Mouse (Mus musculus) CH12.LX (cell line): Measurements from ENCODE around the gene Mink1. TPM values are rescaled to one million over a fixed set of nuclear protein-coding genes. Genes with fewer than 3 reads are reported as not detected.

Source experiments
- DNase-seq: peaks from one replicate; pipeline ENCODE4 v3.0.0-alpha.2; 2013; ENCODE audit errors: extremely low read depth
- H3K27ac ChIP-seq: 2 replicates; pipeline ENCODE4 v1.5.1; 2012; ENCODE audit warnings: low read depth, mild to moderate bottlenecking, control low read depth, moderate library complexity; ENCODE audit not compliant: insufficient read depth
- H3K27me3 ChIP-seq: replicated peaks from 2 replicates; pipeline ENCODE3; 2012; ENCODE audit warnings: inconsistent platforms
- H3K36me3 ChIP-seq, 2 experiments: replicated peaks in 1 of 2; 2 replicates each; pipeline versions ENCODE3 to v1.6.1; 2012; ENCODE audit warnings: inconsistent platforms in 1 of 2, low read length in 1 of 2, mild to moderate bottlenecking in 1 of 2, mixed read lengths in 1 of 2, moderate library complexity in 1 of 2; ENCODE audit not compliant: control insufficient read depth in 1 of 2, insufficient read depth in 1 of 2
- H3K4me1 ChIP-seq, 2 experiments: 2 replicates each; pipeline ENCODE4 v1.6.1; 2012; ENCODE audit warnings: inconsistent platforms in 1 of 2, moderate library complexity in 1 of 2; ENCODE audit not compliant: insufficient read depth in 2 of 2, control insufficient read depth in 1 of 2
- H3K4me2 ChIP-seq: 2 replicates; pipeline ENCODE4 v1.6.1; 2012; ENCODE audit warnings: low read depth, mild to moderate bottlenecking, control low read depth; ENCODE audit not compliant: poor library complexity, insufficient read depth, severe bottlenecking
- H3K4me3 ChIP-seq, 3 experiments: fragments of 150-350 bp in 1 of 3; sonication (generic) in 1 of 3; replicated peaks in 1 of 3; 2 replicates each; pipeline versions ENCODE3 to v1.5.1; 2011 to 2012; ENCODE audit warnings: low read depth in 2 of 3, low read length in 2 of 3, mild to moderate bottlenecking in 2 of 3, moderate library complexity in 2 of 3, control low read depth in 1 of 3, improper control_type of control experiment in 1 of 3, inconsistent platforms in 1 of 3, mixed read lengths in 1 of 3; ENCODE audit not compliant: poor library complexity in 1 of 3
- H3K79me2 ChIP-seq: replicated peaks from 2 replicates; pipeline ENCODE4 v1.6.1; 2012; ENCODE audit warnings: mild to moderate bottlenecking, moderate library complexity; ENCODE audit not compliant: control insufficient read depth, poor library complexity, insufficient read depth, severe bottlenecking; ENCODE audit errors: extremely low read depth
- H3K9ac ChIP-seq: 2 replicates; pipeline ENCODE4 v1.6.1; 2012; ENCODE audit warnings: low read depth, mild to moderate bottlenecking, control low read depth, moderate library complexity; ENCODE audit not compliant: insufficient read depth
- H3K9me3 ChIP-seq: replicated peaks from 2 replicates; pipeline ENCODE3; 2012; ENCODE audit warnings: low read length, inconsistent platforms, mixed read lengths
- BHLHE40 ChIP-seq: IDR thresholded peaks from 2 replicates; pipeline ENCODE4 v1.6.1; 2011; ENCODE audit warnings: mild to moderate bottlenecking, low read depth, low read length, improper control_type of control experiment
- CHD1 ChIP-seq: IDR thresholded peaks from 2 replicates; pipeline ENCODE4 v1.6.1; 2012; ENCODE audit warnings: low read depth, low read length, improper control_type of control experiment, inconsistent platforms
- CTCF ChIP-seq, 2 experiments: IDR thresholded peaks in 1 of 2; conservative IDR thresholded peaks in 1 of 2; 2 replicates each; pipeline ENCODE4 v1.5.1; 2011 to 2012; ENCODE audit warnings: low read depth in 2 of 2, low read length in 2 of 2, improper control_type of control experiment in 1 of 2, inconsistent platforms in 1 of 2, mild to moderate bottlenecking in 1 of 2, moderate library complexity in 1 of 2
- E2F4 ChIP-seq: IDR thresholded peaks from 2 replicates; pipeline ENCODE4 v1.6.1; 2011; ENCODE audit warnings: low read depth, low read length, improper control_type of control experiment; ENCODE audit not compliant: insufficient replicate concordance
- ELF1 ChIP-seq: IDR thresholded peaks from 2 replicates; pipeline ENCODE4 v1.6.1; 2014; ENCODE audit warnings: low read depth, mild to moderate bottlenecking, inconsistent platforms, low read length, improper control_type of control experiment
- ETS1 ChIP-seq: conservative IDR thresholded peaks from 2 replicates; pipeline ENCODE4 v1.6.1; 2012; ENCODE audit warnings: low read depth, mild to moderate bottlenecking, inconsistent platforms, low read length, improper control_type of control experiment, moderate library complexity
- GABPA ChIP-seq: IDR thresholded peaks from 2 replicates; pipeline ENCODE4 v1.6.1; 2012; ENCODE audit warnings: low read depth, low read length, improper control_type of control experiment, inconsistent platforms; ENCODE audit not compliant: insufficient replicate concordance
- HCFC1 ChIP-seq: IDR thresholded peaks from 2 replicates; pipeline ENCODE4 v1.6.1; 2012; ENCODE audit warnings: low read depth, mild to moderate bottlenecking, inconsistent platforms, low read length, improper control_type of control experiment
- KAT2A ChIP-seq: IDR thresholded peaks from 2 replicates; pipeline ENCODE4 v1.6.1; 2012; ENCODE audit warnings: low read length, improper control_type of control experiment, inconsistent platforms; ENCODE audit not compliant: insufficient replicate concordance
- MAFK ChIP-seq: IDR thresholded peaks from 2 replicates; pipeline ENCODE4 v1.6.1; 2011; ENCODE audit warnings: low read length, improper control_type of control experiment; ENCODE audit not compliant: insufficient replicate concordance
- MAX ChIP-seq: IDR thresholded peaks from 2 replicates; pipeline ENCODE4 v1.6.1; 2011; ENCODE audit warnings: low read length, improper control_type of control experiment
- MAZ ChIP-seq: IDR thresholded peaks from 2 replicates; pipeline ENCODE4 v1.6.1; 2012; ENCODE audit warnings: low read depth, mild to moderate bottlenecking, inconsistent platforms, low read length, improper control_type of control experiment, moderate library complexity
- MXI1 ChIP-seq: IDR thresholded peaks from 2 replicates; pipeline ENCODE4 v1.6.1; 2011; ENCODE audit warnings: mild to moderate bottlenecking, low read depth, low read length, improper control_type of control experiment
- MYC ChIP-seq: IDR thresholded peaks from 2 replicates; pipeline ENCODE4 v1.6.1; 2011; ENCODE audit warnings: low read depth, mild to moderate bottlenecking, improper control_type of control experiment, low read length
- NRF1 ChIP-seq: IDR thresholded peaks from 2 replicates; pipeline ENCODE4 v1.6.1; 2014; ENCODE audit warnings: low read depth, mild to moderate bottlenecking, inconsistent platforms, low read length, improper control_type of control experiment, moderate library complexity
- PAX5 ChIP-seq: IDR thresholded peaks from 2 replicates; pipeline ENCODE4 v1.6.1; 2012; ENCODE audit warnings: low read length, inconsistent platforms, mixed read lengths
- RAD21 ChIP-seq: IDR thresholded peaks from 2 replicates; pipeline ENCODE4 v1.6.1; 2011; ENCODE audit warnings: low read depth, mild to moderate bottlenecking, low read length, improper control_type of control experiment, moderate library complexity
- RCOR1 ChIP-seq: conservative IDR thresholded peaks from 2 replicates; pipeline ENCODE4 v1.6.1; 2012; ENCODE audit warnings: low read depth, mild to moderate bottlenecking, inconsistent platforms, low read length, improper control_type of control experiment
- TBP ChIP-seq: conservative IDR thresholded peaks from 2 replicates; pipeline ENCODE4 v1.6.1; 2011; ENCODE audit warnings: low read depth, low read length, improper control_type of control experiment
- TCF12 ChIP-seq: IDR thresholded peaks from 2 replicates; pipeline ENCODE4 v1.6.1; 2014; ENCODE audit warnings: low read depth, mild to moderate bottlenecking, inconsistent platforms, low read length, improper control_type of control experiment
- UBTF ChIP-seq: IDR thresholded peaks from 2 replicates; pipeline ENCODE4 v1.6.1; 2012; ENCODE audit warnings: low read depth, mild to moderate bottlenecking, inconsistent platforms, low read length, improper control_type of control experiment, moderate library complexity
- USF1 ChIP-seq: IDR thresholded peaks from 2 replicates; pipeline ENCODE4 v1.6.1; 2014; ENCODE audit warnings: low read depth, mild to moderate bottlenecking, inconsistent platforms, low read length, improper control_type of control experiment
- USF2 ChIP-seq: conservative IDR thresholded peaks from 2 replicates; pipeline ENCODE4 v1.6.1; 2011; ENCODE audit warnings: low read depth, low read length, improper control_type of control experiment
- ZKSCAN1 ChIP-seq: IDR thresholded peaks from 2 replicates; pipeline ENCODE4 v1.6.1; 2012; ENCODE audit warnings: low read depth, inconsistent platforms, low read length, improper control_type of control experiment, borderline replicate concordance
- ZNF384 ChIP-seq: IDR thresholded peaks from 2 replicates; pipeline ENCODE4 v1.6.1; 2012; ENCODE audit warnings: low read depth, low read length, improper control_type of control experiment, inconsistent platforms
- dilution Hi-C: fragments of 300-500 bp; cut with MboI; formaldehyde crosslinking; loops from 2 replicates; pipeline ENCODE4 v1.14.3; 2020; ENCODE audit warnings: low sequenced_read_pairs; ENCODE audit not compliant: extremely low pct_unique_long_range_greater_than_20kb, extremely low pct_ligation_motif_present
- in situ Hi-C: fragments of 300-500 bp; cut with MboI; formaldehyde crosslinking; loops from 3 replicates; pipeline ENCODE4 v1.14.3; 2019; ENCODE audit warnings: low sequenced_read_pairs, low pct_ligation_motif_present, low pct_unique_long_range_greater_than_20kb, mixed read lengths
- polyA plus RNA-seq: library from polyadenylated mRNA; unstranded; fragments of >175 nt; gene quantifications from 2 replicates; pipeline ENCODE4 v1.2.1, GENCODE M21; 2012; ENCODE audit warnings: low read depth; ENCODE audit not compliant: insufficient read length
- total RNA-seq, 2 experiments: library from RNA; depleted of rRNA; stranded (reverse); fragments of 300-350 nt in 1 of 2; fragments of >200 nt in 1 of 2; gene quantifications; 2 replicates each; pipeline ENCODE4 v1.2.3; 2012 to 2014

Gene Mink1
- total and polyA plus RNA-seq, 3 experiments = 15.0 to 79.8 (median 31.2) TPM

GRCm38 (mm10) chr11:70577201-70577600, 14.5 kb downstream of the Mink1 start:
- peaks cover 19 to 87% of the 10 kb centered on the region in 2 experiments for H3K4me1 ChIP-seq
- no peak overlapping the region for H3K27ac ChIP-seq
- dilution Hi-C loops = no loop called here
- in situ Hi-C loops = no loop called here
- H3K36me3 ChIP-seq = peaks cover 4 to 54% of the 10 kb centered on the region in 2 experiments
- H3K4me3 ChIP-seq = no peak overlapping the region
- no peak overlapping the region for H3K4me2 ChIP-seq
- TF ChIP-seq CHD1 = no peak
- TF ChIP-seq HCFC1 = no peak
- TF ChIP-seq MYC = no peak
- no peak for TF ChIP-seq MAX
- no peak for TF ChIP-seq MAZ
- no peak for TF ChIP-seq ELF1
- TF ChIP-seq USF1 = no peak
- no peak for TF ChIP-seq E2F4
- TF ChIP-seq ZNF384 = no peak
- TF ChIP-seq NRF1 = no peak
- TF ChIP-seq TCF12 = no peak
- no peak for TF ChIP-seq UBTF
- TF ChIP-seq PAX5 = no peak
- no peak for TF ChIP-seq BHLHE40
- no peaks in the 10 kb centered on the region for H3K9me3 ChIP-seq
- H3K79me2 ChIP-seq = peaks cover 7% of the 10 kb centered on the region; the same call in 1 of the 2 replicates
- H3K27me3 ChIP-seq = no peaks in the 10 kb centered on the region
- H3K9ac ChIP-seq = no peak overlapping the region
- no peak for DNase-seq

- Histone ChIP-seq H3K9me3 (no peaks in the 10 kb centered on the region), H3K4me2 (no peak overlapping the region), H3K4me3 (no peak overlapping the region), H3K4me1 (peaks cover 31 to 93% of the 10 kb centered on the region in 2 experiments), H3K9ac (no peak overlapping the region), H3K27me3 (no peaks in the 10 kb centered on the region), H3K27ac (no peak overlapping the region), H3K79me2 (peaks cover 7% of the 10 kb centered on the region; the same call in 1 of the 2 replicates), H3K36me3 (peaks cover 2 to 36% of the 10 kb centered on the region in 2 experiments)
- DNase-seq = no peak
- dilution Hi-C loops (no loop called here), in situ Hi-C loops (no loop called here)
- TF ChIP-seq ZKSCAN1 (no peak), TBP (no peak), MAFK (no peak), NRF1 (no peak), RCOR1 (no peak), GABPA (no peak), TCF12 (no peak), PAX5 (no peak), USF2 (no peak), ETS1 (no peak), MAX (no peak), MXI1 (no peak), KAT2A (no peak), UBTF (no peak), RAD21 (no peak), USF1 (no peak), CTCF (conservative IDR thresholded peaks at IDR 0.05 in 1 of 2, IDR thresholded peaks at IDR 0.05 in 1 of 2; ENCODE audit: low read depth in 2 of 2, low read length in 2 of 2) (no peak)
These were observed 16.3 kb downstream of the Mink1 start for GRCm38 (mm10) chr11:70578962-70579361.
